Mouse (Mus musculus) thymus, adult 2 months (tissue): ENCODE results near the gene Rad50. TPM values are rescaled to one million over a fixed set of nuclear protein-coding genes. Genes with fewer than 3 reads are reported as not detected.
A peak's percentile ranks its signal among the peaks of the same experiment; 100 is the strongest.

Experiments used
- DNase-seq: peaks from one replicate; pipeline ENCODE4 v3.0.0; 2021
- H3K27ac ChIP-seq: fragments of 200-500 bp; 2 replicates; pipeline ENCODE4 v1.5.1; 2012; ENCODE audit warnings: low read length, control low read depth; ENCODE audit not compliant: control insufficient read depth, insufficient read depth
- H3K27me3 ChIP-seq: fragments of 200-500 bp; 2 replicates; pipeline ENCODE4 v1.6.1; 2012; ENCODE audit warnings: mild to moderate bottlenecking, low read length, moderate library complexity, mixed read lengths; ENCODE audit not compliant: control insufficient read depth, insufficient read depth
- H3K36me3 ChIP-seq: fragments of 200-500 bp; 2 replicates; pipeline ENCODE4 v1.6.1; 2012; ENCODE audit warnings: mild to moderate bottlenecking, low read length, moderate library complexity; ENCODE audit not compliant: control insufficient read depth, insufficient read depth
- H3K4me1 ChIP-seq: fragments of 200-500 bp; replicated peaks from 2 replicates; pipeline ENCODE4 v1.6.1; 2012; ENCODE audit warnings: low read length; ENCODE audit not compliant: control insufficient read depth, insufficient read depth
- H3K4me3 ChIP-seq: fragments of 200-500 bp; 2 replicates; pipeline ENCODE4 v1.5.1; 2012; ENCODE audit warnings: mild to moderate bottlenecking, low read length, control low read depth, moderate library complexity; ENCODE audit not compliant: control insufficient read depth, insufficient read depth
- CTCF ChIP-seq: fragments of 200-500 bp; IDR thresholded peaks from 2 replicates; pipeline ENCODE4 v1.5.1; 2012; ENCODE audit warnings: mild to moderate bottlenecking, control low read depth, low read length, moderate library complexity, borderline replicate concordance; ENCODE audit not compliant: control insufficient read depth, poor library complexity, insufficient read depth; ENCODE audit errors: extremely low read depth
- POLR2A ChIP-seq: fragments of 200-500 bp; IDR thresholded peaks from 2 replicates; pipeline ENCODE4 v1.6.1; 2012; ENCODE audit warnings: mild to moderate bottlenecking, low read length, control low read depth, moderate library complexity; ENCODE audit not compliant: control insufficient read depth, poor library complexity, insufficient read depth; ENCODE audit errors: extremely low read depth
- WGBS: fragments of 180-500 bp; shearing (Covaris S2); methylation state at CpG from one replicate; pipeline ENCODE4 v1.1.7; 2018; 5-methylcytosine and 5-hydroxymethylcytosine counted together
- polyA plus RNA-seq: library from polyadenylated mRNA; depleted of rRNA; stranded (reverse); fragments of >200 nt; gene quantifications from 2 replicates; pipeline ENCODE4 v1.2.3, GENCODE M21; 2012

Rad50 gene
- polyA plus RNA-seq, 1 experiment = 8.3 TPM

DNA sequence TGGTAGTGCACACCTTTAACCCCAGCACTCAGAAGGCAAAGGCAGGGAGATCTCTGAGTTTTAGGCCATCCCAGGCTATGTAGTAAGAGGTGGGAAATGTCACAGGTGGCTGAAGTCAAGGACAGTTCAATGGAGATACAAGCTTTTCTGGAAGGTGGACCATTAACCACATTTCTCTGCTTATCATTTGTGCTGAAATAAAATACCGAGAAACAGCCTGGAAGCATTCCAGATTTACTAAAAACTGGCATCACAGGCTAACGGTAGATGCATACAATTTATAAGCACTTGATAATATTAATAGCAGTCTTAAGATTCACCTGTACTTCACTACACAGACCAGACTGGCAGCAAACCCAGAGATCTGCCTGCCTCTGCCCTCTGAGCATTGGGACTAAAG lies 54.7 kb downstream of the Rad50 start:
- Histone ChIP-seq H3K36me3 (peaks cover 42% of the 10 kb centered on the region), H3K27me3 (no peaks in the 10 kb centered on the region), H3K27ac (no peak overlapping the region), H3K4me1 (no peaks in the 10 kb centered on the region), H3K4me3 (no peak overlapping the region)
- no peak for DNase-seq
- TF ChIP-seq CTCF (no peak), POLR2A (no peak)
- WGBS = 96% methylated on average over 2 of the region's 2 CpGs

DNA sequence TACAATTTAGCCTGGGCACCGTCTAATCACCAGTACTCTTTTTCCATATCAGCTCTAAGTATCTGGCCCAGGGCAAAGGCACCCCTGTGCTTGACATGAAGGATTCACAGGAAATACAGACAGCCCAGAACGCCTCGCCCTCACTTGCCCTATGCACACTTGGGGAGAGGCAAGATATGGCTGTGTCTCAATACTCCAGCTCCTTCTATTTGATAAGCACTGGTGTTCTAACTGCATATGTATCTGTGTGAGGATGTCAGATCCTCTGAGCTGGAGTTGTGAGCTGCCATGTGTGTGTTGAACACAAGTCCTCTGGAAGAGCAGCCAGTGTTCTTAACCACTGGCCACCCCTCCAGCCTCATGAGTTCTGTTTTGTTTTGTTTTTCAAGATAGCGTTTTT lies 55.7 kb downstream of the Rad50 start:
- TF ChIP-seq CTCF (no peak), POLR2A (no peak)
- 98% methylated on average over 4 of the region's 4 CpGs for WGBS
- H3K27me3 ChIP-seq = no peaks in the 10 kb centered on the region
- H3K36me3 ChIP-seq = peaks cover 42% of the 10 kb centered on the region
- DNase-seq = no peak
- H3K4me1 ChIP-seq = no peaks in the 10 kb centered on the region
- H3K27ac ChIP-seq = no peak overlapping the region
- H3K4me3 ChIP-seq = no peak overlapping the region

DNA sequence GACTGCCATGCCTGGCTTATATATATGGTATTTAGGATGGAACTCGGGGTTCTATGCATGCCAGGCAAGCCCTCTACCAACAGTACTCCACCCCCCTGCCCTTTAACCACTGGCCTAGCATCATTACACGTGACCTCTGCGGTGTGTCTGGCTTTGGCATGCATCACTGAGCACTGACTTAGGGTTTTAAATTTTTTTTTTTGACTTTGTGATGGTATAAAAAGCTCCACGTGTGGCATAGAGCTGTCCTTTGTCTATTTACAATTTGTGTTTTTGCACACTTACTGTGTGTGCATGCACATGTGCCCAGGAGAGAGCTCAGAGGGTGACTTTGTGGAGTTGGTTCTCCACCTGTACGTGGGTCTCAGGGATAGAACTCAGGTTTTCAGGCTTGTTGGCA lies 63.1 kb downstream of the Rad50 start:
- Histone ChIP-seq H3K27me3 (no peaks in the 10 kb centered on the region), H3K36me3 (no peaks in the 10 kb centered on the region), H3K4me3 (no peak overlapping the region), H3K27ac (no peak overlapping the region), H3K4me1 (no peaks in the 10 kb centered on the region)
- WGBS = 86% methylated on average over 5 of the region's 5 CpGs
- DNase-seq = no peak
- no peak for TF ChIP-seq CTCF
- no peak for TF ChIP-seq POLR2A

DNA sequence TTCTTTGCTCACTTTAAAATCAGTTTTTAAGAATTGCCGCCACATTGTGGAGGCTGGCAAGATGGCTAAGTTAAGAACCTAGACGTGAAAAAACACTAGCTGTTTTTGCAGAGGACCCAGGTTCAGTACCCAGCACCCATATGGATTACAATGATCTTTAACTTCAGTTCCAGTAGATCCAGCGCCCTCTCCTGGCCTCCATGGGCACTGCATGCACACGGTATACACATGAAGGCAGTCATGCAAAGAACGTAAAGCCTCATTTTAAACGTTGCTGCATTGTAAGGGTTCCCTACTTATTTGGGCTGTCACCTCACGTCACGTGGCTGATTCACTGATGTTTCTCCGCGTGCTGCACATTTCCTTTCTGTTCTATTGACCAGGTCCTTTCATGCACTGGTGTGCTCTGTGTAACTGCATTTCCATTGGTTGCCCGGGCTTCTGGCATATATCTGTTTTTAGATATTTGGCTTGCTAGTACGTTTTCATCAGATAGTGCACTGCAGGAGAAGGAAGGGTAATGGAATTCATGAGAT lies 64.3 kb downstream of the Rad50 start:
- no peak overlapping the region for H3K27ac ChIP-seq
- H3K4me1 ChIP-seq = no peaks in the 10 kb centered on the region
- H3K27me3 ChIP-seq = no peaks in the 10 kb centered on the region
- H3K36me3 ChIP-seq = no peaks in the 10 kb centered on the region
- no peak for TF ChIP-seq CTCF
- no peak for TF ChIP-seq POLR2A
- DNase-seq = peak; percentile 8
- 85% methylated on average over 12 of the region's 12 CpGs for WGBS
- no peak overlapping the region for H3K4me3 ChIP-seq

DNA sequence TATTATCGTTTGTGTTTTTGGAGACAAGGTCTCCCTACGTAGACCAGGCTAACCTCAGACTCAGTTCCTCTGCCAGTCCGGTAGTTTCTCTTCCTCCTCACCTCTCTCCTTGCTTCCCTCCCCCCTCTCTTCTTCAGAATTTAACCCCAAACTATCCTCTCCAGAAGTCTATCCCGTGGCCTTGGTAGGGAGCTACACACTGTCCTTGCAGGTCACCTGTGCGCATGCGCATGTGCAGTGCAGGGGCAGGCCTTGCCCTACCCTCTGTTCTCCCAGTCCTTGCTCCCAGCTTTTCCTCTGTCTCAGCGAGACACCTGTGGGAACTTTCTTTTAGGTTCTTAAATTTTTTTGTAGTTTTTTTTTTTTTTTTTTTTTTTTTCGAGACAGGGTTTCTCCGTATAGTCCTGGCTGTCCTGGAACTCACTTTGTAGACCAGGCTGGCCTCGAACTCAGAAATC lies 69.3 kb downstream of the Rad50 start:
- no peak overlapping the region for H3K27ac ChIP-seq
- WGBS = 74% methylated on average over 10 of the region's 10 CpGs
- no peak for DNase-seq
- H3K27me3 ChIP-seq = no peaks in the 10 kb centered on the region
- H3K4me3 ChIP-seq = no peak overlapping the region
- no peaks in the 10 kb centered on the region for H3K36me3 ChIP-seq
- H3K4me1 ChIP-seq = peaks cover 9% of the 10 kb centered on the region
- TF ChIP-seq POLR2A (no peak), CTCF (no peak)

DNA sequence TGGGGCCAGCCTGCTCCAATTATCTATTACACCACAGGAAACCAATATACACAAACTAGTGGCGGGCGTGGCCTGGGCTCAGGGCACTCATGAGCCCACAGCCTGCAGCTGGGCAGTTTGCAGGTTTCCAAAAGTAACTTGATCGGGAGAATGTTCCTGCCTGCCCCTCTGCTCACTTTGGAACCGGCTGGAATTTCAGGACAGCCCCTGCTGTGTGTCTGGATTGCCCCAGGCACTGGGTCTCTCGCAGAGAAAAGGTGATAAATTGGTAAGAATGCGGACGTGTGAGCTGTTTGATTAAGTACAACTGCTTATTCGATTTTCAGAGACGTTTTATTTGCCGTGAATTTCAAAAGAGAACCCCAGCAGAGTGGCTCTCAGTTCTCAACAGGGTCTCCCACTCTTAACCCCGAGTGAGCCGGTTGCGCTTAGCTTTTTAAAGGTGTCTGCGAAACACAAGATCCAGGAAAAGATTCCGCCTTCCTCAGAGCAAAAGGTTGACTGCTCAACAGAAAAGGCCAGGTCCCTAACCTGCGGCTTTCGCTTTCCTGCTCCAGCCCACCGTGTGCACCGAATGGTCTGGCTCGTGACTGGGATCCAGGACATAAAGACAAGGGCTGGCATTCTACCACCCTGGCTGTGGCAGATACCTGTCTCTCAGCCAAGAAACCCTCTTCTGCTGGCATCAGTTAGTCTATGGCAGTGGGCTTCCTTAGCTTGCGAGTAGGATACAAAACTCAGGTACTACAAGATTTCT lies 69.9 kb downstream of the Rad50 start:
- no peak overlapping the region for H3K27ac ChIP-seq
- WGBS = 85% methylated on average over 21 of the region's 21 CpGs

More for the DNA sequence above, 69.9 kb downstream of the Rad50 start:
- no peak for DNase-seq
- no peaks in the 10 kb centered on the region for H3K36me3 ChIP-seq
- H3K4me3 ChIP-seq = no peak overlapping the region
- H3K4me1 ChIP-seq = peaks cover 9% of the 10 kb centered on the region
- no peaks in the 10 kb centered on the region for H3K27me3 ChIP-seq
- TF ChIP-seq POLR2A (no peak), CTCF (no peak)
